Mouse (Mus musculus) C2C12 (cell line): ENCODE results near the gene Nxph1. TPM values are rescaled to one million over a fixed set of nuclear protein-coding genes. Genes with fewer than 3 reads are reported as not detected.

ENCODE experiments used
- H3K27me3 ChIP-seq: one replicate; pipeline ENCODE4 v1.6.1; 2011; ENCODE audit not compliant: control insufficient read depth, insufficient read depth, insufficient read length
- H3K36me3 ChIP-seq: one replicate; pipeline ENCODE4 v1.6.1; 2011; ENCODE audit not compliant: control insufficient read depth, insufficient read depth
- H3K4me3 ChIP-seq: one replicate; pipeline ENCODE4 v1.5.1; 2011; ENCODE audit warnings: mild to moderate bottlenecking, control low read depth; ENCODE audit not compliant: poor library complexity, insufficient read depth, severe bottlenecking
- H3K79me2 ChIP-seq: one replicate; pipeline ENCODE4 v1.6.1; 2011; ENCODE audit not compliant: control insufficient read depth, insufficient read depth
- H3K79me3 ChIP-seq: one replicate; pipeline ENCODE4 v1.6.1; 2011; ENCODE audit warnings: low read depth, control low read depth
- H3ac ChIP-seq: one replicate; pipeline ENCODE3; 2011; ENCODE audit warnings: low read depth; ENCODE audit not compliant: control insufficient read depth, insufficient read length
- CEBPB ChIP-seq: IDR thresholded peaks from one replicate; pipeline ENCODE4 v1.6.1; 2011; ENCODE audit warnings: low read depth, mild to moderate bottlenecking, control low read depth, moderate library complexity
- CTCF ChIP-seq: IDR thresholded peaks from one replicate; pipeline ENCODE4 v1.5.1; 2011; ENCODE audit not compliant: control insufficient read depth, insufficient read depth, insufficient read length
- FOSL1 ChIP-seq: IDR thresholded peaks from one replicate; pipeline ENCODE4 v1.8.0; 2011; ENCODE audit warnings: mild to moderate bottlenecking, low read length; ENCODE audit not compliant: poor library complexity, insufficient read depth, severe bottlenecking
- MAX ChIP-seq: IDR thresholded peaks from one replicate; pipeline ENCODE4 v1.6.1; 2011; ENCODE audit warnings: mild to moderate bottlenecking, control low read depth
- MYOD1 ChIP-seq: IDR thresholded peaks from one replicate; pipeline ENCODE4 v1.6.1; 2011; ENCODE audit warnings: low read depth; ENCODE audit not compliant: control insufficient read depth, insufficient read length
- MYOG ChIP-seq: IDR thresholded peaks from one replicate; pipeline ENCODE4 v1.6.1; 2011; ENCODE audit not compliant: control insufficient read depth, insufficient read length; ENCODE audit errors: extremely low read depth
- USF1 ChIP-seq: IDR thresholded peaks from one replicate; pipeline ENCODE4 v1.6.1; 2011; ENCODE audit warnings: low read depth, mild to moderate bottlenecking, control low read depth, moderate library complexity
- polyA plus RNA-seq: library from polyadenylated mRNA; unstranded; fragments of >200 nt; fragmentation: generic; extraction: Trizol; gene quantifications from one replicate; pipeline ENCODE4 v1.2.1, GENCODE M21; 2012; ENCODE audit warnings: missing spikeins

Gene Nxph1
- polyA plus RNA-seq, 1 experiment: not detected

GRCm38 (mm10) chr6:8950611-8951325, 2.5 kb downstream of the Nxph1 start:
- peaks cover 38% of the 10 kb centered on the region for H3K27me3 ChIP-seq
- no peak for TF ChIP-seq CEBPB
- TF ChIP-seq MYOD1: no peak
- no peak for TF ChIP-seq FOSL1
- TF ChIP-seq USF1: no peak
- TF ChIP-seq MAX: no peak
- no peak for TF ChIP-seq MYOG

GRCm38 (mm10) chr6:8951326-8951695, 3.1 kb downstream of the Nxph1 start:
- no peaks in the 10 kb centered on the region for H3K79me3 ChIP-seq
- H3K79me2 ChIP-seq: no peaks in the 10 kb centered on the region
- no peak overlapping the region for H3K4me3 ChIP-seq
- peaks cover 38% of the 10 kb centered on the region for H3K27me3 ChIP-seq
- no peak overlapping the region for H3ac ChIP-seq
- TF ChIP-seq MYOD1 (no peak), CTCF (no peak), FOSL1 (no peak), CEBPB (no peak), USF1 (no peak), MYOG (no peak)
- no peaks in the 10 kb centered on the region for H3K36me3 ChIP-seq

More at GRCm38 (mm10) chr6:8950611-8951325, 2.5 kb downstream of the Nxph1 start:
- H3K79me2 ChIP-seq: no peaks in the 10 kb centered on the region
- H3ac ChIP-seq: no peak overlapping the region
- H3K36me3 ChIP-seq: no peaks in the 10 kb centered on the region
- H3K79me3 ChIP-seq: no peaks in the 10 kb centered on the region
- H3K4me3 ChIP-seq: no peak overlapping the region

- Histone ChIP-seq H3K79me3 (no peaks in the 10 kb centered on the region), H3K27me3 (peaks cover 38% of the 10 kb centered on the region), H3K36me3 (no peaks in the 10 kb centered on the region), H3K79me2 (no peaks in the 10 kb centered on the region), H3ac (no peak overlapping the region), H3K4me3 (no peak overlapping the region)
- no peak for TF ChIP-seq CTCF
- TF ChIP-seq MYOD1: no peak
- no peak for TF ChIP-seq FOSL1
- no peak for TF ChIP-seq CEBPB
- no peak for TF ChIP-seq USF1
Measured at GRCm38 (mm10) chr6:8951884-8952590, 3.8 kb downstream of the Nxph1 start.

GRCm38 (mm10) chr6:8955817-8956529, 7.7 kb downstream of the Nxph1 start:
- Histone ChIP-seq H3K4me3 (no peak overlapping the region), H3K27me3 (peaks cover 9% of the 10 kb centered on the region), H3K79me2 (no peaks in the 10 kb centered on the region), H3ac (no peak overlapping the region), H3K79me3 (no peaks in the 10 kb centered on the region), H3K36me3 (no peaks in the 10 kb centered on the region)
- no peak for TF ChIP-seq CEBPB
- no peak for TF ChIP-seq MAX
- no peak for TF ChIP-seq CTCF
- no peak for TF ChIP-seq MYOD1
- no peak for TF ChIP-seq FOSL1
- TF ChIP-seq USF1: no peak
- TF ChIP-seq MYOG: no peak

- Histone ChIP-seq H3ac (no peak overlapping the region), H3K36me3 (no peaks in the 10 kb centered on the region), H3K79me2 (no peaks in the 10 kb centered on the region), H3K27me3 (no peaks in the 10 kb centered on the region), H3K79me3 (no peaks in the 10 kb centered on the region), H3K4me3 (no peak overlapping the region)
- TF ChIP-seq FOSL1 (no peak), MYOD1 (no peak), CTCF (no peak), MYOG (no peak), CEBPB (no peak), USF1 (no peak), MAX (no peak)
Measured at GRCm38 (mm10) chr6:8956743-8957528, 8.7 kb downstream of the Nxph1 start.
